Mouse (Mus musculus): ENCODE results near the gene Rhox6.
"Not testable (repeated sequence)": the region's sequence is repeated elsewhere in the genome, so short reads cannot be mapped to it uniquely, and the experiment has no call there.

Gene Rhox6

DNA sequence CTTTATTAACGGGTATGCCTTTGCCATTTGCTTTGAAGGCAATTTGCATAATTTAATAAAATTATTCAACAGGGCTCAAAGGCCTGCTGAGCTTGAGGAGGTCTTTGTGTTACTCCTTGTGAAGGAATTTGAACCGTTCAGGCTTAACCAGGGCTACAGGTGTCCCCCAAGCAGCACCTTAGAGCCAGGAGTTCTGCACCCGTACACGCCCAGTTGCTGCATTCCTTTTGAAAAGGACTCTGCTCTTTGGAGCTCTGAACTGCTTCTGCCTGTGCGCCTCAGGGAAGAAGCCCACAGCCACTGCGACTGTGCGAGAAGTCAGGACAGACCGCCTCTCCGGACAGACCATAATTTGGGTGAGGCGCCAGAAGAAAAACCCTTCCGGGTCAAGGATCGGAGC is at the start of gene Rhox6:
Gene Rhox6 (plus strand): TSS at position 301 of the 400 bp plus-strand sequence.
- not testable (repeated sequence) for DNase-seq (ENCODE audit: low spot score in 2 of 2)

DNA sequence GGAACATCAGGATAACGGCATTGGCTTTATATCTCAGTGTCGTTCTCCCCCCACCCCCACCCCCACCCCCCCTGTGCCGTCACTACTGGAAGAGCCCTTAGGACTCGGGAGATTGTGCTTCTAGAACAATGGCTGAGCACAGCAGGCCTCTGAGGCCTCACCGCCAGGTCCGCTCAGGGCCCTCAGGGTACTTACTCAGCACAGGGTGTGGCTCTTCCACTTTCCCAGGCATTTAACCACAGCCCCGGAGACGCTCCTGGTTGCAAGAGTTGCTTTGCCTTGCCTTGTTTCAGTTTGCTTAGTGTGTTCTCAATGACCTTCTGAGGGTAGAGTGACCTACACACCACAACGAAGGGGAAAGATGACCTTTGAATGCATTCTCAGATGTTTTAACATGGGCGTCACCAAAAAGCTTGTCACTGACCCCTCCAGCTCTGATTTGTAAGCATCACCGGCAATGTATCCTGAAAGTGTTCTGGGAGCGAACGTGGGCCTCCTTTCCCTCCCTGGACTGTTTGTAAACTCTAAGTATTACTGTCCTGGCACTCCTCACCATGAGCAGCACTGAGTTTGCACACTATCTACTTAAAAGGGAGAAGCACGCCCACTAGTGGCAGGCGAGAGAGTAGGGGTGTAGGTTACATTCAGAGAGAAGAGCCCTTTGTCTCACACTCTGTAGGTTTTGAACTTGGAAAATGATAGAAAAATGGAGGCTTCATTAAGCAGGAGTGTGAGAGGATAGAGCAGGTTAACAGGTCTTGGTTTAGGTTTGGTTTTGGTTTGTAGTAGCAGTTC is 19.2 kb upstream of the Rhox6 start:
- no peak for DNase-seq (ENCODE audit: low spot score in 2 of 2)

DNA sequence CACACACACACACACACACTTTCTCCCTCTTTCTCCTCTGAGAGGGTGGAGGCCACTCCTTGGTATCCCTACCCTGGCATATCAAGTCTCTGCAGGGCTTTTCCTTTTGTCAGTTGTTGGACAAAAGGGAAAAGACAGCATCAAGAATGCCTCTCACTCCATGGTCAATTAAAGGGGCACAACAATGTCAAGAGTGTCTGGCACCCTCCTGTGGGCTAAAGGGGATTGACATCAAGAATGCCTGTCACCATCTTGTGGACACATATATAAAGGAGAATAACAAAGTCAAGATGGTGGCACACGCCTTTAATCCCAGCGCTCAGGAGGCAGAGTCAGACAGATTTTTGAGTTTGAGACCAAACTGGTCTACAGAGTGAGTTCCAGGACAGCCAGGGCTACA is 17.3 kb upstream of the Rhox6 start:
- DNase-seq (ENCODE audit: low spot score in 2 of 2) = no peak

DNA sequence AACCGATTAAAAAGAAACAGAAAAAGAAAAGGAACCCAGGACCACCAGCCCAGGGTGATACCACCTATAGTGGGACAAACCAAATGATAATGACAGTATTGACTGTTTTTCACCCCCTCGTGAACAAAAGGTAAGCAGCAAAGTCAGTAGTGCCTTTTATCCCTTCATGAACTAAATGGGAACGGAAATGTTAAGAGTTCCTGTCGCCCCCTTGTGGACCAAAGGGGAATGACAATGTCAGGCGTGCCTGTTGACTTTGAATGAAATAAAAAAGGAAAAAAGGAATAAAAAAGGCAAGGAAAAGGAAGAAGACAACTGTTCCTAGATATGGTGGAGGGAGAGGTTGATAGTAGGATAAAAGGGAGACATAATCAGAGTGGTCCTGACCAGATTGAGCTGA is 15.5 kb upstream of the Rhox6 start:
- DNase-seq (ENCODE audit: low spot score in 2 of 2) = no peak

DNA sequence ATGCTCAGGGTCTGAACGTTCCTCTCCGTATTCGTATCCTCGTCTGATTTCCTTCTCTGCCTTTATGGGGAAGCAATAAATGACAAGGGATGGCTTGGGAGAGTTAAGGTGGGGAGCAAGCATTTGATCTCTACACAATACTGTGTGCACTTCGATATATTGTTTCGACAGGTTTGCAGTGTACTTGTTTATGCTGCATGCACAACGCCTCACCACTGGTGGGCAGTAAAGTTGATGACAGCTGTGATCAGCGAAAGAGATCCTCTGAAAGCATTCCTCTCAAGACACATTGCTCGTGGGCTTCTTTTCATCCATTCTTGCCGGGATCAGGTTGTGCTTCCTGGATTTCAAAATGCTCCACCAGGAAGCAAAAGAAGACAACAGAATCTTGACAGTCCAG is 11.0 kb upstream of the Rhox6 start:
- no peak for DNase-seq (ENCODE audit: low spot score in 2 of 2)

DNA sequence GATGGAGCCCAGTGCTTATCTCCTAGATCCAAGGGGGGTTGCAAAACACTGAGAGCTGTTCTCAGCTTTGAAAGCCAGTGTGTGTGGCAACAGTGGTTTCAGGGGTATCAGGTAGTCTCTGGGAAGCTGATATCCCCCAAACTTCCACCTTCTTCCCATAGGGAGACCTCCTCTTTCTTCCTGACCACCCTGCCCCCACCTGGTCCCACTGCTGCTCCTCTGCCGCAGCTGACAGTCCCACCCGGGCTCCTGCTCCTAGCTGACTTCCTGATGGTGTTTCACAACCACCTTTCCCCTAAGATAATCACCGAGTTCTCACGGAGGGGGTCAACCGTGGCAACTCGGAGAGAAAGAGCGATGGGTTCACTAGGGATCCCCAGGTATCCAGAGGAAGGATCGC is 4.7 kb downstream of the Rhox6 start, which contains the start of gene Rhox7a:
Gene Rhox7a (plus strand): TSS at position 301 of the 400 bp plus-strand sequence.
- not testable (repeated sequence) for DNase-seq (ENCODE audit: low spot score in 2 of 2)

DNA sequence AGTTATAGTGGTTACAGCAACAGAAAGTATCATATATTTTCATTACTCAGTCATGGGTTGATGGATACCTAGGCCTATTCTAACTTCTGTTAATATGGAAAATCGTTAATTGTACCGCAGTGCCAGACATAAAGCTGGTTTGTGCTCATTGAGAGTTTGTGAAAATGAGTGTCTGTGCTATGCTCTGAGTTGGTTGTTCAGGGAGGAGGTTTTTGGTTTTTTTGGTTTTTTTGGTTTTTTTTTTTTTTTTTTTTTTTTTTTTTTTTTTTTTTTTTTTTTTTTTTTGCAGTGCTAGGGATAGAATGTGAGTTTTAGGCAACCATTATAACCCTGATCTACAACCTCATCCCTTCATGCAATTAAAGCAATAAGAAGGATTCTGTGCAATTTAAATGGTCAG is 44.9 kb downstream of the Rhox6 start:
- no peak for DNase-seq (ENCODE audit: low spot score in 2 of 2)

DNA sequence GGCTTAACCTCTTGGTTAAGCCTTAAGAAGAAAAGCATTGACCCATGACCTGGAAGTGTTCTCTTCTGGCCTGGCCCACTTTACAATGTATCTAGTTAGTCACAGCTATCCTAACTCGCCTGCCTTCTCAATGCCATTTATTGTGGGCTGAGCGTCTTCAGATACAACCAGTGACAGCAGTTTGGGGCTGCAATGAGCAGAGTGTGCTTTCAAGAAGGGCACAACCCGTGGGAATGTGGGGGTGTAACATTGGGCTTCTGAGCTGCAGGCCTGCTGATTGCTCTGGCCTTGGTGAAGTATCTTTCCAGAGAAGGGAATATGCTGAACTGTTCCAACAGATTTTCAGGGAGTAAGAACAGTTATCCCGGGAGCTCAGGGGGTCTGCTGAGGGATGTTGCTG is 52.1 kb downstream of the Rhox6 start, which contains the start of gene Rhox8:
Gene Rhox8 (minus strand): TSS at position 101 of the 400 bp plus-strand sequence.
- no peak for DNase-seq (ENCODE audit: low spot score in 2 of 2)
